Mouse (Mus musculus) limb, embryonic 13.5 days (tissue): ENCODE results near the gene Csnk1d. TPM values are rescaled to one million over a fixed set of nuclear protein-coding genes. Genes with fewer than 3 reads are reported as not detected.

ENCODE experiments used
- ATAC-seq: fragments of 200-750 bp; cut with Nextera tagmentation; 2 replicates; pipeline ENCODE4 v1.8.0; 2017; ENCODE audit warnings: low read depth, moderate number of reproducible peaks, moderate TSS enrichment; ENCODE audit not compliant: low FRiP score
- H3K27ac ChIP-seq: fragments of 300-500 bp; sonication (generic); 2 replicates; pipeline ENCODE4 v1.5.1; 2015; ENCODE audit warnings: inconsistent platforms, mild to moderate bottlenecking, moderate library complexity
- H3K27me3 ChIP-seq: fragments of 300-500 bp; sonication (generic); 2 replicates; pipeline ENCODE4 v1.6.1; 2015; ENCODE audit warnings: mild to moderate bottlenecking, inconsistent platforms
- H3K36me3 ChIP-seq: fragments of 300-500 bp; sonication (generic); 2 replicates; pipeline ENCODE4 v1.6.1; 2015; ENCODE audit warnings: inconsistent platforms, mild to moderate bottlenecking, moderate library complexity
- H3K4me1 ChIP-seq: fragments of 300-500 bp; sonication (generic); 2 replicates; pipeline ENCODE4 v1.6.1; 2015; ENCODE audit warnings: inconsistent platforms
- H3K4me2 ChIP-seq: fragments of 300-500 bp; sonication (generic); replicated peaks from 2 replicates; pipeline ENCODE4 v1.6.1; 2015; ENCODE audit warnings: inconsistent platforms, mild to moderate bottlenecking, moderate library complexity
- H3K4me3 ChIP-seq: fragments of 300-500 bp; sonication (generic); 2 replicates; pipeline ENCODE4 v1.5.1; 2015; ENCODE audit warnings: moderate library complexity, mild to moderate bottlenecking, inconsistent platforms
- H3K9ac ChIP-seq: fragments of 300-500 bp; sonication (generic); 2 replicates; pipeline ENCODE4 v1.6.1; 2015; ENCODE audit warnings: mild to moderate bottlenecking, inconsistent platforms
- H3K9me3 ChIP-seq: fragments of 300-500 bp; sonication (generic); 2 replicates; pipeline ENCODE4 v1.6.1; 2016; ENCODE audit warnings: inconsistent platforms
- WGBS: fragments of 180-500 bp; shearing (Covaris S2); methylation state at CpG from one replicate; pipeline ENCODE4 v1.1.7; 2015; 5-methylcytosine and 5-hydroxymethylcytosine counted together
- polyA plus RNA-seq: library from polyadenylated mRNA; unstranded; fragments of >200 nt; fragmentation: Nextera tagmentation; extraction: Ambion mirVana; gene quantifications from 2 replicates; pipeline ENCODE4 v1.2.1, GENCODE M21; 2015

Csnk1d gene
- 133 and 136 TPM in 2 replicates for polyA plus RNA-seq

DNA sequence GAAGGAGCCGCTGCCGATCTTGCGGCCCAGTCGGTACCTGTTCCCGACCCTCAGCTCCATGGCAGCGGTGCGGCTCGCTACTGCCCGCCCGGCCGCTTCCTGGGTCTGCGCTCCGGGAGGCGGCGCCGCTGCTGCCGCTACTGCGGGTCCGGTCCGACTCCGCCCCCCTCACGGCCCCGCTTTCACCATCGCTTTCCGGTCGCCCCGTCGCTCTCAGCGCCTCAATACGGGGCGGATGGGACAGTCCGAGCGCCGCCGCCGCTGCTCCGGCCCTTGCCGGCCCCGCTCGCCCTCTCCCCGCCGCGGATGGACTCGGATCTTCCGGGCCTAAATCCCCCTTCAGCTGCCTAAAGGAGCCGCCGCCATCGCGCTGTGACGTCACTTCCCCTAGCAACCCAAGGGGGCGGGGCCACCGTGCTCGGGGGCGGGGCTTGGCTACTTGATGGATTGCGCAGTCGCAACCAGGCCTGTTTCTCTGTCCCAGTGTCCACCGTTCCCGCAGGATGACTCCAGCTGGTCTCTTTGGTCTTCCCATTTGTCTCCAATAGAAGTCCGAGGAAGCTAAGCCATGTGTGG lies at the start of gene Csnk1d:
Csnk1d (minus strand) TSS at position 380 of the 576 bp plus-strand sequence.
- H3K36me3 ChIP-seq: peaks cover 9% of the 10 kb centered on the region
- WGBS: under 1% methylated on average over 59 of the region's 59 CpGs
- peak within 1 kb of the TSS; percentile 83 for H3K4me2 ChIP-seq
- ATAC-seq: peak; percentile 93
- no peaks in the 10 kb centered on the region for H3K27me3 ChIP-seq
- H3K27ac ChIP-seq: peak within 1 kb of the TSS; percentile 97
- no peaks in the 10 kb centered on the region for H3K9me3 ChIP-seq
- H3K4me3 ChIP-seq: peak within 1 kb of the TSS; percentile 97
- peaks cover 44% of the 10 kb centered on the region for H3K4me1 ChIP-seq
- H3K9ac ChIP-seq: peak within 1 kb of the TSS; percentile 100

DNA sequence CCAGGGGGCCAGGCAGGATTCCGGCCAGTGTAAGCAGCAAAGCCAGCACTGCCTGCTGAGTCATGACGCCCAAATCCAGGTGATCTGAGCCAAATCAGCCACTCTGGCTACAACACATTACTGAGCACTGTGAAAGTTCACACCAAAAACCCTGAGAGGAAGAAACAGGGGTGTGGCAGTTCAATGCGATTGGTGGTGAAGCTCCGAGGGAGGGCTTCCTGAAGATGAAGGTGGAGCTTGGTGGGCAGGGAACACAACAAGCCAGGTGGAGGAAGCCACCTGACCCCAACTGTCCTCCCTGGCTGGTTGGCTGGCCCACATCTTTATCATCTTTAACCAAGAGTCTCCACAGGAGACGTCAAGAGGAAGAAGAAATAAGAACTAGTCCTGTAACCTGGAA lies 48.2 kb upstream of the Csnk1d start, which contains the start of gene Cd7:
Cd7 (minus strand) TSS at position 117 of the 400 bp plus-strand sequence.
- ATAC-seq: no peak
- Histone ChIP-seq H3K36me3 (no peaks in the 10 kb centered on the region), H3K4me3 (no peak within 1 kb of the TSS), H3K4me1 (no peaks in the 10 kb centered on the region), H3K27ac (no peak within 1 kb of the TSS), H3K27me3 (peaks cover 3% of the 10 kb centered on the region; the same call in 1 of the 2 replicates), H3K9ac (no peak within 1 kb of the TSS), H3K9me3 (no peaks in the 10 kb centered on the region), H3K4me2 (no peak within 1 kb of the TSS)
- WGBS: 67% methylated on average over 5 of the region's 5 CpGs

GRCm38 (mm10) chr11:121038366-121039240 lies 47.5 kb upstream of the Csnk1d start:
- Histone ChIP-seq H3K4me1 (no peaks in the 10 kb centered on the region), H3K36me3 (no peaks in the 10 kb centered on the region), H3K27ac (no peak overlapping the region), H3K4me3 (no peak overlapping the region), H3K9me3 (no peaks in the 10 kb centered on the region), H3K4me2 (no peak overlapping the region), H3K9ac (no peak overlapping the region), H3K27me3 (peaks cover 3% of the 10 kb centered on the region; the same call in 1 of the 2 replicates)
- ATAC-seq: no peak
- 86% methylated on average over 11 of the region's 11 CpGs for WGBS

DNA sequence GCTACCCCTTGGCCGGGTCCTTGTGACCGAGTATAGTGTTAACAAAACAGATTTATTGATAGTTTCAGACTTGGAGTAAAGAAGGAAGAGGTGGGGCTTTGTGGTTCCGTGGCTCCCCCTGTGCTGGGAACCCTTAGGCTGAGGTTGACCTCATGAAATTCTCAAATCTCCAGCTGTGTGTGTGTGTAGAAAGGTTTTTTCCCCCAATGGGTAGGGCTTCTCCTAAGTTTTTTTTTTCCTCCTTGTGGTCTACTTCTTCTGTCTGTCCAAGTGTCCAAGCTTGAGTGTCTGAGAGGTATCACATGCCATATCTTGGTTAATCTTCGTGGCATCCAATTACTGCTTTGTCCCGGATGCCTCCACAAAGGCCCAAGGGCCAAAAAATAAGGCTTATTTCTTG lies 42.0 kb upstream of the Csnk1d start:
- H3K9ac ChIP-seq: no peak overlapping the region
- ATAC-seq: no peak
- WGBS: 80% methylated on average over 5 of the region's 5 CpGs
- H3K27me3 ChIP-seq: peaks cover 3% of the 10 kb centered on the region; the same call in 1 of the 2 replicates
- H3K36me3 ChIP-seq: no peaks in the 10 kb centered on the region
- H3K4me3 ChIP-seq: no peak overlapping the region
- H3K9me3 ChIP-seq: no peaks in the 10 kb centered on the region
- H3K27ac ChIP-seq: no peak overlapping the region
- H3K4me2 ChIP-seq: no peak overlapping the region
- H3K4me1 ChIP-seq: no peaks in the 10 kb centered on the region

- Histone ChIP-seq H3K4me3 (no peak overlapping the region), H3K36me3 (no peaks in the 10 kb centered on the region), H3K9me3 (no peaks in the 10 kb centered on the region), H3K4me1 (no peaks in the 10 kb centered on the region), H3K4me2 (no peak overlapping the region), H3K27me3 (no peaks in the 10 kb centered on the region), H3K27ac (no peak overlapping the region), H3K9ac (no peak overlapping the region)
- ATAC-seq: no peak
- 85% methylated on average over 7 of the region's 7 CpGs for whole genome bisulfite sequencing
Measured at GRCm38 (mm10) chr11:121027259-121027658, 36.1 kb upstream of the Csnk1d start.

GRCm38 (mm10) chr11:121024163-121024562 lies 33.0 kb upstream of the Csnk1d start:
- ATAC-seq: no peak
- Histone ChIP-seq H3K9me3 (no peaks in the 10 kb centered on the region), H3K4me2 (no peak overlapping the region), H3K9ac (no peak overlapping the region), H3K36me3 (no peaks in the 10 kb centered on the region), H3K4me3 (no peak overlapping the region), H3K27ac (no peak overlapping the region), H3K4me1 (no peaks in the 10 kb centered on the region), H3K27me3 (no peaks in the 10 kb centered on the region)
- WGBS: 73% methylated on average over 6 of the region's 6 CpGs

- no peaks in the 10 kb centered on the region for H3K4me1 ChIP-seq
Measured at GRCm38 (mm10) chr11:121019501-121019900, 28.4 kb upstream of the Csnk1d start.

DNA sequence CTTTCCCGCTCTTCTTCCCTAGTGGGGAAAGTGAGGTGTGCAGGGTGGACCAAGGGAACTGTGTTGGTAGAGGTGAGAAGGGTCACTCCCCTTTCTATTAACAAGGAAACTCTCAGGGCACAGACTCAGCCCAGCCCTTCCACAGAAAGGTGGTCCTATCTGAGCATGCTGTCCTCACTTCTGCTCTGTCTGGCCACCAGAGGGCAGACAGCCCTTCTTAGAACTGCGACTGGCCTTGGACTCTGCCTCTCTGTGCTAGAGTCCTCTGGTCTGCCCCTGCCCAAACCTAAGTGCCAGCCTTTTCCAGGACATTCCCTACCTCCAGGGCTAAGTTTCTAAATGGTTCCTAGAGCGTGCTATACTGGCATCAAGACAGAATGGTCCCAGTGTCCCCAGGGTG lies 26.6 kb upstream of the Csnk1d start:
- Histone ChIP-seq H3K4me2 (no peak overlapping the region), H3K4me3 (no peak overlapping the region), H3K9ac (no peak overlapping the region), H3K36me3 (no peaks in the 10 kb centered on the region), H3K4me1 (no peaks in the 10 kb centered on the region), H3K27me3 (peaks cover 2% of the 10 kb centered on the region; the same call in 1 of the 2 replicates), H3K9me3 (no peaks in the 10 kb centered on the region), H3K27ac (no peak overlapping the region)
- 37% methylated on average over 3 of the region's 3 CpGs for WGBS
- ATAC-seq: peak; percentile 59; the same call in 1 of the 2 replicates

More at GRCm38 (mm10) chr11:121019501-121019900, 28.4 kb upstream of the Csnk1d start:
- Histone ChIP-seq H3K4me2 (no peak overlapping the region), H3K27ac (no peak overlapping the region), H3K4me3 (no peak overlapping the region), H3K9me3 (no peaks in the 10 kb centered on the region), H3K9ac (no peak overlapping the region), H3K27me3 (peaks cover 2% of the 10 kb centered on the region; the same call in 1 of the 2 replicates), H3K36me3 (no peaks in the 10 kb centered on the region)
- WGBS: 83% methylated on average over 5 of the region's 5 CpGs
- no peak for ATAC-seq

- WGBS: 54% methylated on average over 6 of the region's 6 CpGs
- H3K4me3 ChIP-seq: no peak overlapping the region
- peaks cover 2% of the 10 kb centered on the region; the same call in 1 of the 2 replicates for H3K27me3 ChIP-seq
- no peak for ATAC-seq
- H3K9ac ChIP-seq: no peak overlapping the region
- H3K36me3 ChIP-seq: no peaks in the 10 kb centered on the region
- no peak overlapping the region for H3K27ac ChIP-seq
- no peaks in the 10 kb centered on the region for H3K4me1 ChIP-seq
- H3K4me2 ChIP-seq: no peak overlapping the region
- no peaks in the 10 kb centered on the region for H3K9me3 ChIP-seq
Measured at GRCm38 (mm10) chr11:121015472-121015871, 24.3 kb upstream of the Csnk1d start.

- no peak overlapping the region for H3K9ac ChIP-seq
- 55% methylated on average over 19 of the region's 19 CpGs for WGBS
- no peak overlapping the region for H3K27ac ChIP-seq
- H3K4me1 ChIP-seq: no peaks in the 10 kb centered on the region
- H3K4me3 ChIP-seq: no peak overlapping the region
- peaks cover 2% of the 10 kb centered on the region; the same call in 1 of the 2 replicates for H3K27me3 ChIP-seq
- no peak for ATAC-seq
- H3K36me3 ChIP-seq: no peaks in the 10 kb centered on the region
- no peaks in the 10 kb centered on the region for H3K9me3 ChIP-seq
- H3K4me2 ChIP-seq: peak overlapping the region; percentile 42
Measured at GRCm38 (mm10) chr11:121014896-121015300, 23.8 kb upstream of the Csnk1d start.

DNA sequence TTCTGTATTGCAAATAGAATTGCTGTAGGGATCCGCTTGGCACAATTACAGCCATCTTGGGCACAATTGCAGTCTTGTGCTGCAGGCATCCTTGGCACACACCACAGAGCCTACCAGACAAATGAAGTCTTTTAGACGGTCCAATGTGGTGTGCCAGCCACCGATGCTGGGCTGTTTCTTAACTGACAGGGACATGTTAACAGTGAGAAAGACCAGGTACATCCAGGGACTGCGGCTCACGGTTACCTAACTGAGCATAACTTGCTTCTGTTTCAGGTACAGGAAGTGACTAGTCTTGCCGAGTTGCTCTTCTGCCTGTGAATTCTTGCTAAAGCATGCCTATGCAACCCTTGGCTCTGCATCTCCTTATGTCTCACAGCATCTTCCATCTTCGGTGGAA lies 22.5 kb upstream of the Csnk1d start:
- WGBS: 82% methylated on average over 7 of the region's 7 CpGs
- Histone ChIP-seq H3K4me2 (no peak overlapping the region), H3K9me3 (no peaks in the 10 kb centered on the region), H3K27ac (no peak overlapping the region), H3K27me3 (peaks cover 2% of the 10 kb centered on the region; the same call in 1 of the 2 replicates), H3K36me3 (no peaks in the 10 kb centered on the region), H3K4me3 (no peak overlapping the region), H3K4me1 (no peaks in the 10 kb centered on the region), H3K9ac (no peak overlapping the region)
- no peak for ATAC-seq

- no peak overlapping the region for H3K4me3 ChIP-seq
- H3K9me3 ChIP-seq: no peaks in the 10 kb centered on the region
- no peaks in the 10 kb centered on the region for H3K27me3 ChIP-seq
- H3K9ac ChIP-seq: no peak overlapping the region
- H3K4me2 ChIP-seq: no peak overlapping the region
- H3K36me3 ChIP-seq: no peaks in the 10 kb centered on the region
- H3K4me1 ChIP-seq: peaks cover 13% of the 10 kb centered on the region; the same call in 1 of the 2 replicates
- no peak for ATAC-seq
- H3K27ac ChIP-seq: no peak overlapping the region
- 92% methylated on average over 3 of the region's 3 CpGs for WGBS
Measured at GRCm38 (mm10) chr11:121010044-121010755, 19.1 kb upstream of the Csnk1d start.
